Mouse (Mus musculus) thymus, adult 2 months (tissue): ENCODE results near the gene Zic5.

ENCODE experiments used
- CTCF ChIP-seq: fragments of 200-500 bp; IDR thresholded peaks from 2 replicates; pipeline ENCODE4 v1.5.1; 2012; ENCODE audit warnings: mild to moderate bottlenecking, control low read depth, low read length, moderate library complexity, borderline replicate concordance; ENCODE audit not compliant: control insufficient read depth, poor library complexity, insufficient read depth; ENCODE audit errors: extremely low read depth
- POLR2A ChIP-seq: fragments of 200-500 bp; IDR thresholded peaks from 2 replicates; pipeline ENCODE4 v1.6.1; 2012; ENCODE audit warnings: mild to moderate bottlenecking, low read length, control low read depth, moderate library complexity; ENCODE audit not compliant: control insufficient read depth, poor library complexity, insufficient read depth; ENCODE audit errors: extremely low read depth

GRCm38 (mm10) chr14:122450496-122451382, 14.7 kb downstream of the Zic5 start, which contains the start of gene Gm5089:
- TF ChIP-seq CTCF (no peak), POLR2A (no peak)
